ENCODE assay signal across 18 mouse cellular contexts in genomic region chr11:45846008-45846407, GRCm38 (mm10).
"Had no signal": no experiment of that assay in that cellular context is flagged by ENCODE, and none has a peak within 500 bp of the region (broad histone marks: within the 10 kb centered on the region; RNA-seq: fewer than 3 reads in every experiment).

No protein-coding gene starts in this region.

- H3K4me1 ChIP-seq: lung, embryonic 15.5 days; midbrain, embryonic 12.5 days; midbrain, embryonic 15.5 days had no signal

- ATAC-seq: liver, embryonic 12.5 days; midbrain, embryonic 15.5 days had no signal

- H3K4me3 ChIP-seq: layer of hippocampus, adult 2 months; limb, embryonic 10.5 days; limb, embryonic 13.5 days; liver, embryonic 12.5 days; liver, embryonic 15.5 days; lung, embryonic 15.5 days; midbrain, embryonic 12.5 days; midbrain, embryonic 15.5 days; neural tube, embryonic 12.5 days had no signal

- DNase-seq: kidney, adult 11 months; kidney, postnatal 10 days; layer of hippocampus, adult 9-11 months; liver; lung, adult 18-20 months; lung, postnatal 10 days; lung, postnatal 36 days; thymus, adult 18-20 months; thymus, postnatal 36 days had no signal

- H3K27ac ChIP-seq: layer of hippocampus, adult 2 months; limb, embryonic 10.5 days; limb, embryonic 13.5 days; liver, embryonic 12.5 days; liver, embryonic 15.5 days; lung, embryonic 15.5 days; midbrain, embryonic 12.5 days; midbrain, embryonic 15.5 days; neural tube, embryonic 12.5 days had no signal

- H3K27me3 ChIP-seq: liver, embryonic 12.5 days; liver, embryonic 15.5 days; lung, embryonic 15.5 days; midbrain, embryonic 12.5 days; midbrain, embryonic 15.5 days; neural tube, embryonic 12.5 days had no signal

- H3K9me3 ChIP-seq: limb, embryonic 10.5 days; limb, embryonic 13.5 days; liver, embryonic 12.5 days; liver, embryonic 15.5 days; lung, embryonic 15.5 days; midbrain, embryonic 12.5 days; midbrain, embryonic 15.5 days; neural tube, embryonic 12.5 days had no signal

- H3K36me3 ChIP-seq: limb, embryonic 10.5 days; limb, embryonic 13.5 days; liver, embryonic 12.5 days; liver, embryonic 15.5 days; lung, embryonic 15.5 days; midbrain, embryonic 12.5 days; midbrain, embryonic 15.5 days; neural tube, embryonic 12.5 days had no signal

- H3K4me2 ChIP-seq: limb, embryonic 13.5 days; liver, embryonic 12.5 days; liver, embryonic 15.5 days; lung, embryonic 15.5 days; midbrain, embryonic 12.5 days; midbrain, embryonic 15.5 days; neural tube, embryonic 12.5 days had no signal

- H3K9ac ChIP-seq: limb, embryonic 13.5 days; liver, embryonic 12.5 days; liver, embryonic 15.5 days; lung, embryonic 15.5 days; midbrain, embryonic 12.5 days; midbrain, embryonic 15.5 days; neural tube, embryonic 12.5 days had no signal
